ENCODE assay signal across 10 mouse cellular contexts in genomic region chr2:155051622-155052351, GRCm38 (mm10). TPM values are rescaled to one million over a fixed set of nuclear protein-coding genes. Genes with fewer than 3 reads are reported as not detected.
DNase-seq lines count a peak whose midpoint lies in the region; ATAC-seq lines count a peak whose summit lies in the region.
"Had no signal": no experiment of that assay in that cellular context is flagged by ENCODE, and none has a peak within 500 bp of the region (broad histone marks: within the 10 kb centered on the region; RNA-seq: fewer than 3 reads in every experiment).

No protein-coding gene starts in this region.

- H3K36me3 ChIP-seq in kidney, embryonic 16.5 days (ENCODE audit: insufficient read depth, low read length), result no peaks in the 10 kb centered on the region
- H3K36me3 ChIP-seq in embryonic facial prominence, embryonic 13.5 days, result no peaks in the 10 kb centered on the region
- H3K36me3 ChIP-seq in limb, embryonic 12.5 days, result no peaks in the 10 kb centered on the region
- no peaks in the 10 kb centered on the region for H3K36me3 ChIP-seq in neural tube, embryonic 12.5 days

- H3K27me3 ChIP-seq in kidney, embryonic 16.5 days (ENCODE audit: insufficient read depth, low read length), result no peaks in the 10 kb centered on the region
- H3K27me3 ChIP-seq in embryonic facial prominence, embryonic 13.5 days, result no peaks in the 10 kb centered on the region
- no peaks in the 10 kb centered on the region for H3K27me3 ChIP-seq in limb, embryonic 12.5 days
- H3K27me3 ChIP-seq in neural tube, embryonic 12.5 days (replicated peaks), result no peaks in the 10 kb centered on the region

- H3K9ac ChIP-seq in kidney, embryonic 16.5 days (replicated peaks; ENCODE audit: low read length), result peak overlapping the region; percentile 55
- peak overlapping the region; percentile 72 for H3K9ac ChIP-seq in embryonic facial prominence, embryonic 13.5 days
- H3K9ac ChIP-seq in limb, embryonic 12.5 days (replicated peaks), result peak overlapping the region; percentile 42; the same call in 1 of the 2 replicates
- peak overlapping the region; percentile 36; the same call in 1 of the 2 replicates for H3K9ac ChIP-seq in neural tube, embryonic 12.5 days

- peak overlapping the region; percentile 67 for H3K4me3 ChIP-seq in kidney, embryonic 16.5 days (ENCODE audit: low read length)
- H3K4me3 ChIP-seq in embryonic facial prominence, embryonic 13.5 days, result peak overlapping the region; percentile 57
- H3K4me3 ChIP-seq in limb, embryonic 12.5 days (replicated peaks), result peak overlapping the region; percentile 55
- no peak overlapping the region for H3K4me3 ChIP-seq in neural tube, embryonic 12.5 days

- peaks cover 13% of the 10 kb centered on the region for H3K4me1 ChIP-seq in kidney, embryonic 16.5 days (ENCODE audit: insufficient read depth, low read length)
- H3K4me1 ChIP-seq in embryonic facial prominence, embryonic 13.5 days, result peaks cover 29% of the 10 kb centered on the region
- peaks cover 38% of the 10 kb centered on the region for H3K4me1 ChIP-seq in limb, embryonic 12.5 days (replicated peaks)
- peaks cover 7% of the 10 kb centered on the region for H3K4me1 ChIP-seq in neural tube, embryonic 12.5 days

- H3K27ac ChIP-seq in kidney, embryonic 16.5 days (ENCODE audit: low read length), result peak overlapping the region; percentile 71
- peak overlapping the region; percentile 90; the same call in 1 of the 2 replicates for H3K27ac ChIP-seq in embryonic facial prominence, embryonic 13.5 days
- peak overlapping the region; percentile 88 for H3K27ac ChIP-seq in limb, embryonic 12.5 days
- H3K27ac ChIP-seq in neural tube, embryonic 12.5 days, result no peak overlapping the region

- peak overlapping the region; percentile 66 for H3K4me2 ChIP-seq in kidney, embryonic 16.5 days (replicated peaks; ENCODE audit: low read depth, low read length)
- peak overlapping the region; percentile 77 for H3K4me2 ChIP-seq in embryonic facial prominence, embryonic 13.5 days
- peak overlapping the region; percentile 68 for H3K4me2 ChIP-seq in limb, embryonic 12.5 days
- H3K4me2 ChIP-seq in neural tube, embryonic 12.5 days (replicated peaks), result peak overlapping the region; percentile 67

- ATAC-seq in kidney, embryonic 16.5 days (ENCODE audit: low FRiP score, low TSS enrichment), result no peak
- no peak for ATAC-seq in embryonic facial prominence, embryonic 13.5 days (ENCODE audit: insufficient number of reproducible peaks, insufficient read depth, low FRiP score, low TSS enrichment, low read depth)
- no peak for ATAC-seq in limb, embryonic 12.5 days (ENCODE audit: insufficient number of reproducible peaks, insufficient read depth, low FRiP score, low TSS enrichment, low read depth)
- ATAC-seq in neural tube, embryonic 12.5 days (ENCODE audit: low FRiP score, low read depth), result no peak

- no peak for DNase-seq in kidney, postnatal 36 days
- DNase-seq in T-cell, adult 2 months (ENCODE audit: low spot score), result no peak
- no peak for DNase-seq in frontal cortex, postnatal 10 days (ENCODE audit: low spot score in 2 of 2)
- DNase-seq in left cerebral cortex, adult 9 months (ENCODE audit: low spot score in 2 of 2), result no peak
- DNase-seq: adrenal gland, postnatal 10 days; heart, postnatal 36 days had no signal

- no peaks in the 10 kb centered on the region for H3K9me3 ChIP-seq in kidney, embryonic 16.5 days (ENCODE audit: low read length)
- H3K9me3 ChIP-seq in embryonic facial prominence, embryonic 13.5 days, result no peaks in the 10 kb centered on the region
- H3K9me3 ChIP-seq in limb, embryonic 12.5 days, result no peaks in the 10 kb centered on the region
- H3K9me3 ChIP-seq in neural tube, embryonic 12.5 days, result no peaks in the 10 kb centered on the region

- 22% methylated on average over 9 of the region's 9 CpGs for WGBS in kidney, embryonic 16.5 days
- WGBS in embryonic facial prominence, embryonic 13.5 days, result 28% methylated on average over 9 of the region's 9 CpGs
- 26% methylated on average over 9 of the region's 9 CpGs for WGBS in limb, embryonic 12.5 days
- 26% methylated on average over 9 of the region's 9 CpGs for WGBS in neural tube, embryonic 12.5 days

RNA-seq across cellular contexts. Expression of gene Ahcy, which starts 22.5 kb away (rescaled TPM):
- 79.2 and 82.7 TPM in 2 replicates for polyA plus RNA-seq in kidney, embryonic 16.5 days (2015; fragmentation: Nextera tagmentation; extraction: Ambion mirVana)
- polyA plus RNA-seq in embryonic facial prominence, embryonic 13.5 days (2015; fragmentation: Nextera tagmentation; extraction: Ambion mirVana), result 68.1 and 80.8 TPM in 2 replicates
- 86.0 and 87.8 TPM in 2 replicates for polyA plus RNA-seq in limb, embryonic 12.5 days (2016; fragmentation: Nextera tagmentation; extraction: Ambion mirVana)
- 48.5 and 49.3 TPM in 2 replicates for polyA plus RNA-seq in neural tube, embryonic 12.5 days (2016; fragmentation: Nextera tagmentation; extraction: Ambion mirVana)

RNA-seq across cellular contexts. Expression of gene Gm14226, which starts 33.7 kb away (rescaled TPM):
- 1.9 and 2.1 TPM in 2 replicates for polyA plus RNA-seq in kidney, embryonic 16.5 days (2015; fragmentation: Nextera tagmentation; extraction: Ambion mirVana)
- polyA plus RNA-seq in embryonic facial prominence, embryonic 13.5 days (2015; fragmentation: Nextera tagmentation; extraction: Ambion mirVana), result 11.8 and 13.1 TPM in 2 replicates
- polyA plus RNA-seq in limb, embryonic 12.5 days (2016; fragmentation: Nextera tagmentation; extraction: Ambion mirVana), result 3.6 and 5.1 TPM in 2 replicates
- 0.50 and 0.52 TPM in 2 replicates for polyA plus RNA-seq in neural tube, embryonic 12.5 days (2016; fragmentation: Nextera tagmentation; extraction: Ambion mirVana)
